Mouse (Mus musculus): Measurements from ENCODE around the gene Cpa4.

The Cpa4 gene

DNA sequence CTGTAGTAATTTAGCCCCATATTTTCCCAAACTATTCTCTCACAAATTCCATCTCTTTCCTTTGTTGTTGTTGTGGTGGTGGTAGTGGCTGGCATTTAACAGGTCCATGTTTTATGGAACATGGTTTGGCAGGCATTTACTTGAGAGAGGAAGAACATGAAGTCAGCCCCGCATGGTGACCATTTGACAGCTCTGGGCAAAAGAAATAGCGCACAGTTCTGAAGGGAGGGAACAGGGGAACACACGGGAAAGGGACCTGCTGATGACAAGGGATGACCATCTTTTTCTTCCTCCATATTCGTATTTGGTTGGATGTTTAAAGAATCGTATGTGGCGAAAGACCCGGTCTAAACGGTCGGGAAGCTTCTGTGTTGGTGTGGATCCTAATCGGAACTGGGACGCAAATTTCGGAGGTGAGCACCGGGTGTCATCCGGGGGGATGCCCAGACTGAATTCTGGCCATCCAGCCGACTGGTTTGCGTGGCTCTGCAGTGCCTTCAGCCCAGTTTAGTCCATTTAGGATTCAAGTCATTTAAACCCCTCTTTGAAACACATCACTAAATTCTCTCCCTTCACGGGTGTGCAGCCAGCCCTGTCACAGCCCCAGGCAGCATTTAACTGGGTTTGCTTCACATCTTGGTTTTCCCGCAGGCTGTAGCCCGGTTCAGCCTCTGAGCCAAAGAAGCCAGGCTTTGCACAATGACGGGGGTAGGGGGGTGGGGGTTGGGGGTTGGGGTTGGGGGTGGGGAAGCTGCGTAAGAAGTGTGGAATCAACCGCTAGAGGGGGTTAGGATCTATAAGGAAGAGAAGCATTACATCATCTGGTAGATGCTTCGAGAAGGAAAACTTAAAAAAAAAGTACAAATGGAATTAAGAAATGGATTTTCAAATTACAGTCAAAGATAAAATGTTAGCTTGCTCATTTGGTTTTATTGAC, 16.3 kb upstream of the Cpa4 start:
- peak; percentile 69 for DNase-seq (ENCODE audit: low read depth, low spot score)

DNA sequence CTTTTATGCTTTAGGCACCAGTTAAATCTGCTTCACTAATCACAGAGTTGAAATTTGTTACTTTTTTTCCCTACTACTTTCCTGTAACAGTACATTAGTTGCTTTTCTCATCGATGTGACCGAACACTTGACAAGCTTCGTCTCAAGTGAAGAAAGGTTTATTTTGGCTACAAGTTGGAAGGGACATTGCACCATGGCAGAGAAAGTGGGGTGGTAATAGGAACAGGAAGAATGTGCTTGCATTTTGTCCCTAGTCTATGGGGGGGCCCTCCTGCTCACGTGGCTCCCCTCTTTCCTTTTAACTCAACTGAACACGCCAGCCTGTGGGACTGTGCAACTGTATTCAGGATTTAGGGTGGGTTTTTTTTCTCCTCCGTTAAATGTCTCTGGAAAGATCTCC, 15.5 kb upstream of the Cpa4 start:
- DNase-seq (ENCODE audit: low read depth, low spot score) = no peak

DNA sequence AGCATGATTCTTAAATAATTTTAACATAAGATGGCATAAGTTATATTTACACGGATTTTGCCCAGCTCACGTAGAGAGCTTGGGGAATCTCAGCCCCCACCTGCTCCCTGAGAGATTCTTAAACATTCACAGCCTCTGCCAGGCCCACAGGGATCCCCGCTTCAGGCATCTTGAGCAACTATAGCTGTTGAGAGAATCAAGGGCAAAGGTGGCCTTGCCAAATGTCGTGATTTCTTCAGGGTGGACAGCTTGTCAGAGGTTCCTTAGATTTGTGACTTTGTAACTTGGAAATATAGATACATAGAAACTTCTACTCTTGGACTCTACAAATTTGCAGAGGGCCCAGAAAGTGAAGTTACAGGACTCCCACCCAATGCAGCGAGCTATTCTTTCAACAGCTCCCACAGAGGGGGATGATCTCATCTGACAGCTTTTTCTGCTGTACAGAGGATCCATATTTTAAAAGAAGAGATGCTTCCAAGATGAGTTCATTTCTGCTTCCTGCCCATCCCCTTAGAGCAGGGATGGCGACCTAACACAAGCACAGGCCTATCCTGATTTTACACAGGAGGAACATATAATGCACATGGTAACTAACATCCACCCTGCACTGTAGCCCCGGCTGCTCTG, 14.7 kb upstream of the Cpa4 start:
- DNase-seq (ENCODE audit: low read depth, low spot score) = no peak

- no peak for DNase-seq (ENCODE audit: low read depth, low spot score)
Measured at GRCm38 (mm10) chr6:30554092-30554491, 14.1 kb upstream of the Cpa4 start.

- DNase-seq (ENCODE audit: low read depth, low spot score) = no peak
Measured at GRCm38 (mm10) chr6:30554621-30555170, 13.5 kb upstream of the Cpa4 start.

- DNase-seq (ENCODE audit: low read depth, low spot score) = peak; percentile 18
Measured at GRCm38 (mm10) chr6:30556080-30556479, 12.1 kb upstream of the Cpa4 start.

DNA sequence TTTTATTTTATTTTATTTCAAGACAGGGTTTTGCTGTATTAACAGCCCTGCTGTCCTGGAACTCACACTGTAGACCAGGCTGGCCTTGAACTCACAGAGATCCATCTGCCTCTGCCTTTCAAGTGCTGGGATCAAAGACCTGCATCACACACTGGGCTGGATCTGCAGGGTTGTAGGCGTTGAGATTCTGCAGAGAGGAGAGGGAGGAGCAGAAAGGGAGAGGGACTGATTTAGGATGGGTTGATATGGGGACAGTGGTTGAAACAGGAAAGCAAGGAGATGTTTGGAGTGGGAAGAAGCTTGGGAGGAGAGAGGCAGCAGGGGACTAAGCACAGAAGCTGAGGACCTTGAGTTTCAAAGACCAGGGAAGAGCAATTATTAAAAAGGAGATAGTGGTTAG, 8.4 kb upstream of the Cpa4 start:
- no peak for DNase-seq (ENCODE audit: low read depth, low spot score)

DNA sequence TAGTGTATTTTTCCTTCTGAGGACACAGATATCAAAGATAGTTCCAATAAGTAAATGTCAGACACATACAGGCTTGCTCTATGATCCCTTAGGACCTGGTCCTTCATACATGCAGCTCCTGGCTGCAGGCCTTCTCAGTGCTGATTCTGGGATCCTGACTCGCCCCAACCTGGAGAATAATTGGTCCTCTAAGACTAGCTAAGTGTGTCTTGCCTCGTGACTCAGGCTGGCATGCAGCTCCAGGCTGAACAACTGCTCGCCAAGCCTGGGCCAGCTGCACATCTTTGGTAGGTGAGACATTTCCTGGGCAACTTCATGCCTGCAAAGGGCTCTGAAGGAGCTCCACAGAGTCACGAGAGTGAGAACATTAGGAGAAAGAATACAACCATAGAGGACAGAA, 6.0 kb upstream of the Cpa4 start:
- no peak for DNase-seq (ENCODE audit: low read depth, low spot score)

DNA sequence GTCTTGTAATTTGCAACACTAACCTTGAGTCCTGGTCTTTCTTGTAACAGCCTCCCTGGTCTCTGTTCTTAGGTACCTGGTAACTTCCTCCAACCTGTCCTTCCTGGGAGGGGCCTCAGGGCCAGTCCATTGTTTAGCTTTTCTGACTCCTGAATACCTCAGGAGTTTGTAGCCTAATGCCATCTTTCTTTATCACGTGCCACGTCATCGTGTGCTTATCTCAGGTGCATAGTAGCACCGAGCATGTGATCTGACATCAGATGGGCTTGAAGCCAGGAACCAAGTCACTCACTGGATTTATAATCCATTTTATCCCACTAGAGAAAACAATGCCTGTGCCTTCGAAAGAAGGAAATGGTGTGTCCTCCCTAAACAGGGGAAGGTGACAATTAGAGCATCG, 4.6 kb upstream of the Cpa4 start:
- DNase-seq (ENCODE audit: low read depth, low spot score) = no peak

DNA sequence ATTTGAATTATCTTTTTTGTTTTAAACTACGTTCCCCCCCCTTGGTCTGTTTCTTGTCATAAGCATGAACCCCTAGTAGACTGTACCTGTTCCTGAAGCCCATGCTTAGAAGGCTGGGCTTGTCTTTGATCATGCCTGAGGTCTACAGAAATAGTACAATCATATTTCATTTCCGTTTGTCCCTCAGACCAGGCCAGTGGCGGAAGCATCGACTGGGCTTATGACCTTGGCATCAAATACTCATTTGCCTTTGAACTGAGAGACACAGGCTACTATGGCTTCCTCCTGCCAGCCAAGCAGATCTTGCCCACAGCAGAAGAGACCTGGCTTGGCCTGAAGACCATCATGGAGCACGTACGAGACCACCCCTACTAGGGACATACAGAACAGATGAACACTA, 4.1 kb upstream of the Cpa4 start:
- no peak for DNase-seq (ENCODE audit: low read depth, low spot score)

DNA sequence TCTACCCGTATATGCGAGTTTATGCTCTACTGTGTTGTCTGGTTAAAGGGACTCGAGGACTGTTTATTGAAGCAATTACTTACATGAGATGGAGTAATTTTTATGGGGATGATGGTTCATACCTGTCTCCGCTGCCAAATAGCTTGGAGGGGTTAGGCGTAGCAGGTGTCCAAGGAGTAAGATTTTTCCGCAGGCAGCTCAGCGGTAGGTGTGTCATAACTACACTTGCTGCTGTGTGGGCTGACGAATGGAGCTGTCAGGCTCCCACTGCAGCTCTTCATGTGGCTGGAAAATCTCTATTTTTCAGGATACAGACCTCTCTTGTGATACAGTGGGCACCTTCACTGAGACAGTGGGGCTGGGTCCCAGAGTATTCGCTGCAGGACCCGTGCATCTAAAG, 1.2 kb downstream of the Cpa4 start:
- no peak for DNase-seq (ENCODE audit: low read depth, low spot score)

DNA sequence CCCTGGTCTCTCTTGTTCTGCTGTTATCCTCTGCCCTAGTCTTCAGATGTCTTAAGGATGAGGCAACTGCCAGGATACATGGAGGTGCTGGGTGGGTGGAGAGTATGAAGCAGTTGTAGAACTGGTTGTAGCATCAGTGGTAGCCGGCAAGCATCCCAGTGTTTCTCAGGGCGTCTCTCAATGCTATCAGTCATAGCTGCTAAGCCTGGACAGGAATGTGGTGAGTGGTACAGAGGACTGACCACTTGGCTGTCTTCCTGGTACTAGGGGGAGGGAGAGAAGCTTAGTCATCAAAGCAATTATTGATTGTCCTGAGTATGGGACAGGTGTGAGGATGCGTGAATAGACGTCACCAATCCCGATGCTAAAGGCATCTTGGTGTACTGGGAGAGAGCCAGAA, 1.8 kb downstream of the Cpa4 start:
- no peak for DNase-seq (ENCODE audit: low read depth, low spot score)

DNA sequence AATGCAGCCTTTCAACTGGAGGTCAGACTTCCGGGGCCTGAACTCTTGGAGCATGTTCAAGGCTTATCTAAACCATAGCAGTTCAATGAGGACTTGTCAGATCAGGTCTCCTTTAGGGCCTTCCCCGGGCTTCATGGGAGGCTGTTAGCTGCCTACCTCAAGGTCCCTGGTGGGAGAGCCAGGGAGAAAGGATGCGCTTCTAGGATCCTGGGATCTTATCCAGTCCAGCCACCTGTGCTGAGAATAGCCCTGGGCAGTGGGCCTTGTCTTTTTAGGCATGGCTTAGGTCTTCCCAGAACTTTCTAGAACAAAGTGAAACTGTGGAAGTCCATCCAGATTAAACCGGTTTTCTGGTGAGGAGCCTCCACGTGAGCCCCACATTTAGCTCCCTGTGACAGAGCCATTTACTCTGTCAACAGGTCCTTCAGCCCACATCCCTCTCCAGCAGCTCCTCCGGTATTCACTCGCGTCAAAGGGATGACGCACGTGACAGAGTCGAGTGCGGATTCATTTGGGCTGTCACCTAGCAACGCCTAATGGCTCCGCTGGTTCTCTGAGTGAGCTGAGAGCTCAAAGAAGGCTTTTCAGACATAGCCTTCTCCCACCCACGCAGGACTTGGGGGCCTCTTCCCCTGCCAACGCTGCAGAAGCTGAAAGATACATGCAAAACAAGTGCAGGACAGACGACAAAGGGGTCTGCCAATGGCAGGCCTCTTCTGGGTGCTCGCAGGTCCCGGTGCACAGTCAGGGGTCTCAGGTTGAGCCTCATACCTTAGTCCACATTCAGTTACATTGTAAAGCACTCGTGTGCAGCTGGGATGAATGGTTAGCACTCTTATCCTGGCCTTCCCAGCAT, 4.5 kb downstream of the Cpa4 start:
- peak; percentile 81 for DNase-seq (ENCODE audit: low read depth, low spot score)

- DNase-seq (ENCODE audit: low read depth, low spot score) = no peak
Measured at GRCm38 (mm10) chr6:30573380-30573779, 5.2 kb downstream of the Cpa4 start.

DNA sequence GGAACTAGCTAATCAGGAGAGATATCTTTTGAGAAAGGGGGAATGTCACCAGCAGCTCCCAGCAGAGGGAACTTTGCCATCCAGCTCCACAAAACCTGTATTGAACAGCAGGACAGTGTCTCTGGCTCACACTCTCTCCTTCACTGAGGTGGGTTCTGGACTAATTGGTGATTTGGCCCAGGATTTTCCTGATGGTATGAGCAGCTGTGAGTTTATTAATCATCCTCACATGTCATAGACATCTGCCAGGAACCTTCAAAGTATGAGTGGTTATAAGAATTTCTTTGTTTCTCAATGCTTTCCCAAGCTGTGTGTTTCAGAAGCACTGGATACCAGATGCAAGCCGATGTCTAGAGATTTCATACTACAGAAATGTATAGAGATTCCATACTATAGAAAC, 6.8 kb downstream of the Cpa4 start:
- DNase-seq (ENCODE audit: low read depth, low spot score) = no peak

DNA sequence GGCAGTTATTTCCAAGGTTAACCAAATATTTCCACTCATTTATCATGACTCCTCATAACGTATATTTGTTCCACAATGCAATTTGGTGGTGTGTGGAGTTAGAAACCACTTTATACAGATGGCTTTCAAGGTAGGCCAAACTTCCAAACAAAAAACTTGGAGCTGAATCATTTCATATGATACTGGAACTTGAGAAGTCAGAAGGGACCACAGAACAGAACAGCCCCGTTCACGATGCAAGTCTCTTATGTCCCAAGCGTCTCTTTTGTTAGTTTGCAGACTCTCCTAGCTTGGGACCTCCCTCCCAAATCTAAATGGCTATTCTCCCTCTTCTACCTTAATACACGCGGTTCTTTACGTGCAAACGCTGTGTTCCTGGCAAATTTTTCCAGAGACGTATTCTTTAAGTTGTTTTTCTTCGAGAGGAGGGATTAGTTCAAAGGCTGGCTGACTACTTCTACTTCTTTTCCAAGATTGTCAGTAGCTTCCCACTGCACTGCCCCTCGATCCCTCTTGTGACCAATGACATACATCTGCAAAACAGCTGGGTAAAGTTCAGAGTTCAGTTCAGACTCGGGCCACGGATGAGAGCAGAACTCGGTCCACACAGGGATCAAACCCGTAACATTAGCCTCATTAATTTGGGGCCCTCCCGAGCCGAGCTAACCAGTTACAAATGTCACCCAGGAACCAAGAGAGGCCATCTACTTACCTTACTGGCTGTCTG, 8.5 kb downstream of the Cpa4 start:
- DNase-seq (ENCODE audit: low read depth, low spot score) = no peak

DNA sequence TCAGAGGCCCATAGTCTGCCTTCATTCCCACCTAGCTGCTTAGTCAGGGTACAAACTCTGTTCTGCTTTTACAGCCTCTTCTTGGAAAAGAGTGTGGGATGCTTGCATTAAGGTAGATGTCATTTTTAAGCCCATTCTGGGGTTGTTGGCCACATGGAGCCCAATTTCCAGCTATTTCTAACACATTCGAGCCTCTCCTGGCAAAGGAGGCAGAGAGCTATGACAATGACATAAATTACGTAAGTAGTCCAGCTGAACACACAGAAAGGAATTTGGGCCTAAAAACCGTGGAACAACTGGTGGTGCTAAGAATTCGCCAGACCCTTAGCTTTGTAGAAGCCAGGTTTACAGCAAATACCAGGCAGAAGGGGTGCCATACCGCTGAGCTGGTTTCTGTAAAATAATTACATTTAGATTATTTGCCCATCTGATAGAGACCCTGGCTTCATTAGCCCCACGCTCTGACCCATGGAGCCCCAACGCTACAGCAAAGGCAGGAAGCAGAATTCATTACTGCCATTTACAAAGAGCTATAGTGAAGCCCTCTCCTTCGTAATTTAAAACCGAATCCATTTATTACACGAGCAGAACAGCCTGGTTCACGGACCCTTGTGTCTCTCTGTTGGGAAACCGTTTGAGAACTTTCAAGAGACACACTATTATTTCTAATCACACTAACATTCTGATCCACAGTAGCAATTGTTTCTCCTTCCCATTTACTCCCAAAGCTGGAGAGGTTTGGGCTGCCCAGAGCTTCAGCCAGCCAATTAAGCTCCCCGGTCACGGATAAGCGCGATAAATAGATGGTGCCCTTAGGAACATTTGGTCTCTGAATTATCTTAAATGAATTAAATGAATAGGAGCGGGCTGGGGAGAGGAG, 12.0 kb downstream of the Cpa4 start:
- DNase-seq (ENCODE audit: low read depth, low spot score) = no peak

GRCm38 (mm10) chr6:30580841-30581176, 12.6 kb downstream of the Cpa4 start:
- no peak for DNase-seq (ENCODE audit: low read depth, low spot score)

GRCm38 (mm10) chr6:30586886-30587442, 18.8 kb downstream of the Cpa4 start:
- DNase-seq (ENCODE audit: low read depth, low spot score) = peak; percentile 15

- no peak for DNase-seq (ENCODE audit: low read depth, low spot score)
Measured at GRCm38 (mm10) chr6:30589819-30590218, 21.6 kb downstream of the Cpa4 start.
